Mouse (Mus musculus) heart, adult 11 months (tissue): ENCODE measurements around the gene Dst.

Source experiments
- DNase-seq: peaks from one replicate; pipeline ENCODE4 v3.0.0; 2022

Dst gene

DNA sequence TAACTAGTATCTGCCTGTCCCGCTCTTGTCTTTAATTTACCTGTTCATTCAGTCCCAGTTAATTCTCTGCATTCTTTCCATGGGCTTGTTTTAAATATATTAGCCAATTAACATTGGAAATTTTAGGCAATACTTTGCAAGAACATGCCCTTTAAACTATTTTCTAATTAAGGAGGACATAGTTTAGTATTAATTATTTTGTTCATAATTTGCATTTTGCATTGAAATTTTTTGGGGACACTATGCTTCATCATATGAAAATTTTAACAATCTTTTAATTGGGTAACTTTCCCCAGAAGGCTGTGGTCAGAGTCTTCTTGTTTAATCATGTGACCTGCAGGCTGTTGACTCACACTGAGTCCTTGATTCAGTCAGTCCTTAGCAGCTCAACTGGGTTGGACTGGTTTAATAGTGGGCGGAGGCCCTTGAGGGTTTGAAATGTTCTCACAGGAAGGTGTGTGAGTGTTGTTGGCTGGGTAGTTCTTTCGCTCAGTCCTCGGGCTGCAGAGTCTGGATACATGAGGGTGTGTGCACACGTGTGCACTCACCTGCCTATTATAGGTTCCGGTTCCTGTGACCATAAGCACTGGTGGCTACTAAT is 231.9 kb downstream of the Dst start:
- peak; percentile 95 for DNase-seq

GRCm38 (mm10) chr1:34140686-34141085 is 232.7 kb downstream of the Dst start:
- DNase-seq, result peak; percentile 92

GRCm38 (mm10) chr1:34142951-34143580 is 235.0 kb downstream of the Dst start:
- peak; percentile 89 for DNase-seq

DNA sequence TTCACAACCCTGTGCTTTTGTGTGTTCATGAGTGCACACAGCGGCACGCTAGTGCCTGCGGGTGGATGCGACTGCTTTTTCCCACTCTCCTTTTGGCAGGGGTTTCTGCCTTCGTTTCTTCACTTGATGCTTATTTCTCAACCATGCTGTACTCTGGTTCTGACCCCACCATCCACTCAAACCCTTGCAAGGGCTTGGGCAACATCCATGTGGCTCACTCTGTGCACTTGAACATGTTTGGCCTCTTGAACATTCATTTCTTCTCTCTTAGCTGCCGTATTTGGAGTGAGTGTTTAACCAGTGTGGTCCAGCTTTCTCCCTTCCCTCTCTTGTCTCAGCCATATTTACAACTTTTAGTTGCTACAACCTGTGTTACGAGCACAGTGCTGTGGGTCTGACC is 236.8 kb downstream of the Dst start:
- no peak for DNase-seq

GRCm38 (mm10) chr1:34148039-34148438 is 240.0 kb downstream of the Dst start:
- DNase-seq, result peak; percentile 93

- peak; percentile 94 for DNase-seq
Measured at GRCm38 (mm10) chr1:34150416-34151093, 242.5 kb downstream of the Dst start.

DNA sequence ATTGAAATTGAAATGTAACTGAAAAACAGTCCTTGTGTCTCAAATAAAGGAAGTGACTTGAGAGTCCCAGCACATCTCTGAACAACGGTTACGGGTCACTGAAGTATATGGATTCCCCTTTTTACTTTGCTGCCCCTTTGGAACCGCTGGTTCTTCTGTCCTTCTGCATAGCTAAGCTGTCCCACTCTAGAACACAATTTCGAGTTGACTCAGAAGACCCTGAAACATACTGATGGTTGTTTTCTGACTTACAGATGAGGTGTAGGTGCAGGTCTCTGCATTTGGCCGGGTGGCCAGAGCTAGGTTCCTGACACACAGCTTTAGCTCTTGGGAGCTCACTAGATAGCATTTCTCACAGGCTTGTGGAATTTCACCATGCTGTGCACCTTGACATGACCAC is 244.7 kb downstream of the Dst start:
- DNase-seq, result no peak

DNA sequence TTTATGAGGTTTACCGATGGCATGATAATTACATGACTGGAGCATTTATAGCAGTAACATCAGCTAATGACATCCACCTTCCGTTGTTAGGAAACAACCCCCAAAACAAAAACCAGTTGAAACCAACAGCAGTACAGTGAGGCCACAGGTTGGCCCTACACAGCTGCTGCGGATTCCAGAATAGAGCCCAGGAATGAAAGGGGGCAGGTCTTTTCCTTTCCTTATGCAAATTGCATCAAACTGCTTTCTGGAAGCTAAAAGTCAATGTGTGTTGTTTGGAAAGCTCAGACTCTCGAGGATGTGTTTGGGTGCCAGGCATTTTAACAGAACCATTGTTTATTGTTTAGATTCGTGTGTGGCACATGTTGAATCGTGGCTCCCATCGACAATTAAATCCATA is 248.0 kb downstream of the Dst start:
- no peak for DNase-seq

DNA sequence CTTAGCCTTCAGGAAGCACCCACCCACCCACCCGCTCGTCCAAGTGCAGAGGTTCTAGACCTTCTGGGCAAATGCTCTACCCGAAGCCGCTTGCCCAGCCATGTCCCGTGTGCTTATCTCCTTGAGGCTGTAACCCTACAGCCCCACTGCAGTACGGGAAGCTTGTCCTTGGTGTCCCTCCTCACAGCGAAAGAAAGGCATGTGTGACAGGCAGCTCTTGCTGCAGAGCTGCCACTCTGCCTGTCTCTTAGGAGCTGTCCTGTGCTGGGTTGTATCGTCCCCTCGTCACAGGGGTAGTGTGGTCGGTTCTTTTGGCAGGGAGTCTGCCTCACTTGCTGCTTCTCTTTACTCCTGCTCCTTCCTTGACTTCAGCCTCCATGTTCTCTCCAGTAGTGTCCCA is 249.7 kb downstream of the Dst start:
- DNase-seq, result no peak

- DNase-seq, result no peak
Measured at GRCm38 (mm10) chr1:34158822-34159221, 250.8 kb downstream of the Dst start.

DNA sequence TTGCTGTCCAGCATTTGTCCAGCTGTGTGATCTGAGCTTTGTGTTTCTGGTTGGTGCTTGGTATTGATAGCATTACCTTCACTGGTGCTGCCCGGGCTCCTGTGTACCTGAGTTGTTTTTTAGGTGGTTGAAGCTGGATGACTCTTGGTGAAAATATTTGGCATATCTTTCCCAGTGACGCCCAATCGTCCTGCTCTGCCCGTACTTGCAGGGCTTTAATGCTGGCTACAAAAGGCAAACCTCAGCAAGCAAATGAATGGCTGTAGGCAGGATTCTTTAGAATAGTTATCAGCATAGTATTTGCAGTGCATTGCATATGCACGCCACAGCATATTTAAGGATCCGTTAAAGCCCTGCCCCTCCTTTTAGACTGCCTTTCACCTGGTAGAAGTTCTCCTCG is 251.9 kb downstream of the Dst start:
- DNase-seq, result no peak

GRCm38 (mm10) chr1:34164616-34165295 is 256.7 kb downstream of the Dst start:
- DNase-seq, result peak; percentile 96

GRCm38 (mm10) chr1:34165926-34166325 is 257.9 kb downstream of the Dst start:
- DNase-seq, result peak; percentile 89

GRCm38 (mm10) chr1:34167151-34168057 is 259.4 kb downstream of the Dst start:
- DNase-seq, result peak; percentile 98

GRCm38 (mm10) chr1:34169086-34169485 is 261.1 kb downstream of the Dst start:
- DNase-seq, result peak; percentile 68

DNA sequence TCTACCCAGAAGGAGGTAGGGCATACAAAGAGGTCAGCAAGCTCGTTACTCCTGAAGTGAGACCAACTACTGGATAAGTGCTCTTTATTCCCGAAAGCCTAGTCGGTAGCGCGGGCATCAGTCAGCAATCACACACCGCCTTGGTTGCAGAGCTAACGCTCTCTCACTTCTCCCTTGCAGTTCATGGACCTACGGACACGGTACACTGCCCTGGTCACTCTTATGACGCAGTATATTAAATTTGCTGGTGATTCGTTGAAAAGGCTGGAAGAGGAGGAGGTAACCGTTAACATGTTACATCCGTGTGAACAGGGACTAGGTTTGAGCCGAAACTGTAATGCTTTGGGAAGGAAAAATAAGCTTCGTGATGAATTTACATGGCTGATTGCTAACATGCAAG is 266.5 kb downstream of the Dst start:
- no peak for DNase-seq

- DNase-seq, result no peak
Measured at GRCm38 (mm10) chr1:34174961-34175360, 266.9 kb downstream of the Dst start.

GRCm38 (mm10) chr1:34178022-34178727 is 270.1 kb downstream of the Dst start:
- DNase-seq, result no peak

DNA sequence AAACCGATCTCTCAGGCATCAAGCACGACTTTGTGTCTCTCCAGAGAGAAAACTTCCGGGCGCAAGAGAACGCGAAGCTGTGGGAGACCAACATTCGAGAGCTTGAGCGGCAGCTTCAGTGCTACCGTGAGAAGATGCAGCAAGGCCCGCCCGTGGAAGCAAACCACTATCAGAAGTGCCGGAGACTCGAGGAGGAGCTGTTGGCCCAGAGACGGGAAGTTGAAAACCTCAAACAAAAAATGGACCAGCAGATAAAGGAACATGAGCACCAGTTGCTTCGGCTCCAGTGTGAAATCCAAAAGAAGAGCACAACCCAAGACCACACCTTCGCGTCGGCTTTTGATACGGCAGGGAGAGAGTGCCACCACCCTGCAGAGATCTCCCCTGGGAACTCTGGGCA is 271.7 kb downstream of the Dst start:
- no peak for DNase-seq

DNA sequence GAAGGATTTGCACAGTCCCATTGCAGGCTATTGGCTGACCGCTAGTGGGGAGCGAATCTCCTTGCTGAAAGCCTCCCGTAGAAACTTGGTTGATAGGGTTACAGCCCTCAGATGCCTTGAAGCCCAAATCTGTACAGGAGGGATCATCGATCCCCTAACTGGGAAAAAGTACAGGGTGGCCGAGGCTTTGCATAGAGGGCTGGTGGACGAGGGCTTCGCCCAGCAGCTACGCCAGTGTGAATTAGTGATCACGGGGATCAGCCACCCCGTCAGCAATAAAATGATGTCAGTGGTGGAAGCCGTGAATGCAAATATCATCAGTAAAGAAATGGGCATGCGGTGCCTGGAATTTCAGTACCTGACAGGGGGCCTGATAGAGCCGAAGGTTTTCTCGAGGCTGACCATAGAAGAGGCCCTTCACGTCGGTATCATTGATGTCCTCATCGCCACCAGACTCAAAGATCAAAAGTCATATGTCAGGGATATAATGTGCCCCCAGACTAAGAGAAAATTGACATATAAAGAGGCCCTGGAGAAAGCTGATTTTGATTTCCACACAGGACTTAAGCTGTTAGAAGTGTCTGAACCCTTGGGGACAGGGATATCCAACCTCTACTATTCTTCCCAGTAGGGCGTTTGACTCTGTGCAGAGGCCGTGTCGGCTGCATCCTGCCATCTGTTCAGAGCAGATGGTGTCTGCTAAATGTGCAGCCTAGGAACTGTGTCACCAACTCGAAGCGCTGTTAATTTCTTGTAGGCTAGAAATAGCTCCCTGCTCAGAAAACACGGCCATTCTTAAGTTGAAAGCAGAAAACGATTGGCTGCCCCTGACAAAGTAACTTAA is 274.6 kb downstream of the Dst start:
- DNase-seq, result no peak
